Mouse (Mus musculus): ENCODE results near the gene Pla2g1b. TPM values are rescaled to one million over a fixed set of nuclear protein-coding genes. Genes with fewer than 3 reads are reported as not detected.
"Not testable (repeated sequence)": the region's sequence is repeated elsewhere in the genome, so short reads cannot be mapped to it uniquely, and the experiment has no call there.

Pla2g1b gene
- total RNA-seq, 2 experiments from 2014 or later, result not detected

DNA sequence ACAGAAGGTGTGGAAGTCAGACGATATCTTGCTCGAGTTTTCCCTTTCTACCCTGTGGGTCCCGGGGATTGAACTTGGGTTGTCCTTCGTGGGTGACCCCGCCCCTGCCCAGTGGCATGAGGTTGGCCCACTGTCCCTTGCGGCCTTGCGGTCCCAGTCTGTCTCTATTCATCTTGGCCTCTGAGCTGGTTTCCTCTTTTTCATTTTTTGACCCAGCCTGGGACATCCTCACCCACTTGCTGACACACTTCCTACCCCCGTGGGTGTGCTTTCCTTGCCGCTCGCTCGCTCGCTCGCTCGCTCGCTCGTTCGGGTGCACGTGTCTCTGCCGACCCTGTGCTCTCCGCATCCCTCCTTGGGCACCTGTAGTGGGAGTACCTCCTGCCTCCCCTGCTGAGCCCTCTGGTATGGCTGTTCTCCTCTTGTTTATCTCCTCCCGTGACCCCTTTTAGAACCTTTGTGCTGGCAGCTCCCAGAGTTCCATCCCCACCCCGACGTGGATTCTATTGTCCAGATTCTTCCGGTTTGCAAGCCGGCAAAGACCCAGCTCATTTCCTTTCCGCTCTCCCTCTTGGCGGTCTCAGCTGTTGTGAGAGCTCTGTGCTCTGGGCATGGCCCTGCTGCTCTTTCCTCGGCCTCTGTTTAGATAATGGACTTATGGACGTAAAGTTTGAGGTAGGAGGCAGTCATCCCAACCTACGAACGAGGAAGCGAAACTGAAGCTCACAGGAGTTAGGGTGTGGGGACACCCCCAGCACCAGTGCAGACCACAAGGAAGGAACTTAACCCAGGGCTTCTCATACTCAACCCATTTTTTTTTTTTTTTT is 50.2 kb downstream of the Pla2g1b start:
- peak; percentile 59 for DNase-seq
- TF ChIP-seq CTCF (IDR thresholded peaks at IDR 0.05), result no peak
- intact Hi-C loops (cut with DNase I), result no loop called here
- H3K27ac ChIP-seq, result peak overlapping the region; percentile 90
- H3K4me3 ChIP-seq, result peak overlapping the region; percentile 58

DNA sequence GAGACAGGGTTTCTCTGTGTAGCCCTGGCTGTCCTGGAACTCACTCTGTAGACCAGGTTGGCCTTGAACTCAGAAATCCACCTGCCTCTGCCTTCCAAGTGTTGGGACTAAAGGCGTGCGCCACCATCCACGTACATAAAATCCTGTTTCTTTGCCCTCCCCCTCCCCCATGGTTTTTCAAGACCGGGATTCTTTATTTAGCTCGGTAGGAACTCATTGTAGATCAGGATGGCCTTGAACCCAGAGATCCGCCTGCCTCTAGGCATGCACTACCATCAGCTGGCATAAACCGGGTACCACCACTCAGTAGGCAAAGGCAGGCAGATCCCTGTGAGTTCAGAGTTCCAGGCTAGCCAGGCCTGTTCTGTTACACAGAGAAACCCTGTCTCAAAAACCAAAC is 50.8 kb downstream of the Pla2g1b start:
- no peak for DNase-seq
- peak overlapping the region; percentile 90 for H3K27ac ChIP-seq
- TF ChIP-seq CTCF (IDR thresholded peaks at IDR 0.05), result no peak
- H3K4me3 ChIP-seq, result peak overlapping the region; percentile 58
- intact Hi-C loops (cut with DNase I), result no loop called here

DNA sequence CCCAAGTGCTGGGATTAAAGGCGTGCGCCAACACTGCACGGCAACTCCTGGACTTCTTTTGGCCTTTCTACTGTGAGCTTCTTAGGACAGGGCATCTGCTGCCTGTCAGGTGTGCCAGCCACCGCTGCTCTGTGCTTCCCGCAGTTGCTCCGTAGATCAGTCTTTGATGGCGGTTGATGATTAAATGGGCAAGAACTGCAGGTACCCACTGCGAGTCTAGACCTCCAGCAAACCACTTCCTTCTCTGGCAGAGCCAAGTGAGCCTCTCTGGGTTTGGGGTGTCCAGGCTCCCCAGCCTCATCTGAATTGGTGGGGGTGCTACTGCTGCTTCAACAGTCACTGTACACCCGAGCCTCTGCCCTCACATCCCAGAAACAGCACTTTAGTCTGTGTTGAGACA is 51.4 kb downstream of the Pla2g1b start:
- no peak overlapping the region for H3K4me3 ChIP-seq
- intact Hi-C loops (cut with DNase I), result no loop called here
- DNase-seq, result no peak
- TF ChIP-seq CTCF (IDR thresholded peaks at IDR 0.05), result no peak
- peak overlapping the region; percentile 90 for H3K27ac ChIP-seq

DNA sequence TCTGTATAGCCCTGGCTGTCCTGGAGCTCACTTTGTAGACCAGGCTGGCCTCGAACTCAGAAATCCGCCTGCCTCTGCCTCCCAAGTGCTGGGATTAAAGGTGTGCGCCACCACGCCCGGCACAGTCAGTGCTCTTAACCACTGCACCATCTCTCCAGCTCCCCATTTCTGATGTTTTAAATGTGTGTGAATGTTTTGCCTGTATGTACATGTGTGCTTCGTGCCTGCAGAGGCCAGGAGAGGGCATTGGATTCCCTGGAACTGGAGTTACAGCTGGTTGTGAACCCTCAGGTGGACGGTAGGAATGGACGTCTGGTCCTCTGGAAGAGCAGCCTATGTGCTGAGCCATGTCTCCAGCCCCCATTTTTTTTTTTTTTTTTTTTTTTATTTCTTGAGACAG is 52.2 kb downstream of the Pla2g1b start:
- 0 out of 2 replicates have a peak overlapping the region, but pooled peaks have one; percentile 13 for H3K27ac ChIP-seq
- intact Hi-C loops (cut with DNase I); DNase-seq; H3K4me3 ChIP-seq: not testable (repeated sequence)

DNA sequence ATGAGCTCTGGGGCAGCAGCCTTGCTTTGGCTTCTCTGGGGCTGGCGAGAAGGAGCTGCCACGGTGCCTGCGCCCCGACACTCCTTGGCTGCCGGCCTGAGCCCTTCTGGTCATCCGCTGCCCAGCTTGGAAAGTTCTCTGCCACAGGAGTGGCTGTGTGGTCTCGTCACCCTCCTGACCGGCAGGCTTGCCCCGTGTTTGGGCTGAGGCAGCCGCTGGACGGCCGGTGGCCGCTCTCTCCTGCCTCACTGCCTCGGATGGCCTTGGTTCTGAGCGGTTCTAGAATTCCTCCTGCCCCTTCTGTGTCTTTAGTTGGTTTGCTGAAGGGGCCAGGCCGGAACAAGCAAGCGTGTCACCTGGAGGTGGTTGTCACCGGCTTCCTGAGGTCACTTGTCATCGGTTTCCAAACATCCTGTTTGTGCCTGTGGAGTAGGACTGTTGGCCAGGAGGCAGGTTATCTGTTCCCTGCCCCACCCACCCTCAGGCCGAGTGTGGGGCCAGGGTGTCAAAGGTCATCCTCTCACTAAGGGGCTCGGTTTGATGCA is 54.3 kb downstream of the Pla2g1b start:
- peak overlapping the region; percentile 57 for H3K4me3 ChIP-seq
- intact Hi-C loops (cut with DNase I), result no loop called here
- peak overlapping the region; percentile 92 for H3K27ac ChIP-seq
- TF ChIP-seq CTCF (IDR thresholded peaks at IDR 0.05), result no peak
- DNase-seq, result peak; percentile 76

DNA sequence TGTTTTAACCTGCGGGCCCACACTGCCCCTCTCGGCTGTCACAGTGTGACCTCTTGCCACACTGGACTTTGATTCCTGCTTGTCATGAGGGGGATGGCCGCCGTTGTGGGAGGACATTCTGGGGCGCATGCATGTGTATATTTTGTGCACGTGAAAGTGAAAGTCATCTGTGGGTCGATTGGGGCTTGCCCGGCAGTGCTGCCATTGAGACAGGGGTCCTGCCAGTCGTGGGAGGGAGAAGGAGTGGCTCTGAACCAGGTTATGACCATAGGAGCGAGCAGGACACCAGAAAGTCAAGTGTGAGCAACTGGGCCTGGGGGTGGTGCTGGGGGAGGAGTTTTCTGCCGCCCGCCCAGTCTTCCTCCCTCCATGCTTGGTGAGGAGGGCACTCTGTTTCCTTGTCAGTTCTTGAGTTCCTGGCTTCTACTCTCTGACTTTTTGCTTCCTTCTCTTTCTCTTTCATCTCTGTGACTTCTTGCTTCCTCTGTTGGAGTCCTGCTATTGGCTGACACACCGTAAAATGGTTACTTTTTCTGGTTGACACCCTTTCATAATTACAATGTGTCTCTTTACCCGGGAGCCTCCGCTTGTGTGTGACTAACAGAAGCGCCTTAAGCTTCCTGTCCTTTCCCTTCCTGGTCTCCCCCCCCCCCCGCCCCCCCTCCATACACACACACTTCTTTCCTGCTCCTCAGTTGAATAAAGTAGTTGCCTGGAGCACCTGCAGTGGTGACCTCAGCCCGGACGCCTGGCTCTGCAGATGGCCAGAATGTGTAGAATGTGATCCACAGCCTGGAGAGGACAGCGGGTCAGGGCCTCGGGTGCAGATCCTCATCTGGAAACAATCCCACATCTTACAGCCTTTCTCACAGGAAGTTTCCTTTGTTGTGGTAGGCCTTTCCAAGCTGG is 55.7 kb downstream of the Pla2g1b start:
- Histone ChIP-seq H3K4me3 (peak overlapping the region; percentile 57), H3K27ac (peak overlapping the region; percentile 92)
- TF ChIP-seq CTCF (IDR thresholded peaks at IDR 0.05), result no peak
- peak; percentile 72 for DNase-seq
- intact Hi-C loops (cut with DNase I), result no loop called here

DNA sequence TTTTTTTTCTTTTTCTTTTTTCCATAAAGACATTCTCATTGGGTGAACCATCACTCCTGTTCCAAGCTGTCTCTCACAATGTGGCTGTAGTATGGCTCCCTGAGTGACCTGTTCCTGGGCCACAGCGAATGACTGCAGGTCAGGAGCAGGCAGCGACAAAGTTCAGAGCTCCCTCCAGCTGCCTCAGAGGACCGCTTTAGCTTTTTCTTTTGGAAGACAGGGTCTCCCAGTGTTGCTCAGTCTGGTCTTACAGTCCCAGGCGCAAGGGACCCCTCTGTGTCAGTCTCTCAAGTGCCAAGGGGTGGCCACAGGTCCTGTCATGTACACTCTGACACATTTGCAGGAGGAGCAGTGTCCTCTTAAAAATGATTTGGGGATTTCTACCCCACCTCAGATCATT is 56.5 kb downstream of the Pla2g1b start:
- peak; percentile 13 for DNase-seq
- Histone ChIP-seq H3K27ac (peak overlapping the region; percentile 92), H3K4me3 (peak overlapping the region; percentile 57)
- intact Hi-C loops (cut with DNase I), result no loop called here
- no peak for TF ChIP-seq CTCF (IDR thresholded peaks at IDR 0.05)

DNA sequence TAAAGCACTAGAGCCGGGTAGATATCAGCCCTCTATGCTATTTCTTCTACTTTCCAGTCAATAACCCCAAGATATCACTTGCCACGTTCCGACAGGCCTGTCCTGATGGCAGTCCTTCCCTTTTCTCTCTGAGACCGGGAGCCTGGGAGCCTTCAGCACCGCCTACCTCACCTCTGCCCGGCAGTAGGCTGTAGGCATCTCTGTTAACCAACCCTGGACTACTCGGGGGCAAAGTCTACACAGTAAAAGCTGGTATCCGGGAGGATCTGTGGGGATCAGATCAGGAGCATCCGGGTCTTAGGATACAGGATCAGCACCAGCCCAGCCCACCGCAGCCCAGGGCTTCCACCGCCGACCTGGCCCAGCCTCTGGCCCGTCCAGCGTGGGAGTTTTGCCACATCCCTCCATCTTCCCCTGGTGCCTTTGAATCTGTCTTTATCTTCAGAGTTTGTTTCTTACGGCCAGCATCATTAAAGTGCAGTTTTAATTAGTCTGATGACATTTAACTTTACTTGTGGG is 57.0 kb downstream of the Pla2g1b start:
- Histone ChIP-seq H3K4me3 (peak overlapping the region; percentile 57), H3K27ac (peak overlapping the region; percentile 92)
- peak; percentile 18 for DNase-seq
- intact Hi-C loops (cut with DNase I), result no loop called here
- no peak for TF ChIP-seq CTCF (IDR thresholded peaks at IDR 0.05)

DNA sequence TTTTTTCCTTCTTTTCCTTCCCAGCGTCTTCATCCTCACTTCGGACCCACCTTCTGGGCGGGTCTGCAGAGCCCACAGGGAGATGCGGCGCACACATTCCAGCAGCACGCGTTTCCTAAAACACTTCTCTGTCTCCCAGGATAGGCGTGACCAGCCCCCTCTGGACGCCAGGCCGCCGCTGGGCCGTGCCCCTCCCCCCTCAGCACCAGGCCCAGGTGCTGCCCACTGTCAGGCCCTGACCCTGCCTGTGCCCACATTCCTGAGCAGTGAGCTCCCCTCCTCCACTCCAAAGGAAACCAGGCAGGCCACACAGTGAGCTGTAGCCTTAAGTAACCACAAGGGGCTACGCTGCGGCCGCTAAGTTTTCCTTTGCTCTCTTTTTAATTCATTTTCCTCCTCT is 57.9 kb downstream of the Pla2g1b start:
- peak; percentile 59 for DNase-seq
- intact Hi-C loops (cut with DNase I), result no loop called here
- peak; percentile 25; the same call in 1 of the 2 replicates for TF ChIP-seq CTCF (IDR thresholded peaks at IDR 0.05)
- H3K27ac ChIP-seq, result peak overlapping the region; percentile 92
- H3K4me3 ChIP-seq, result peak overlapping the region; percentile 39

Other genes starting within 250 kb of the Pla2g1b start
- gene Pop5, start 230.4 kb upstream of the Pla2g1b start, total RNA-seq (2021), result 10 to 100 TPM; 27.8 to 51.7 TPM
- 100 to 1,000 TPM; 269 to 274 TPM for gene Rnf10, start 193.4 kb upstream of the Pla2g1b start, total RNA-seq (2021)
- 100 to 1,000 TPM in 1 of 2 experiments, 10 to 100 TPM in 1; 63.8 to 112 TPM for gene Coq5, start 186.6 kb upstream of the Pla2g1b start, total RNA-seq (2021)
- 100 to 1,000 TPM in 1 of 2 experiments, 10 to 100 TPM in 1; 48.4 to 115 TPM for gene Dynll1, start 165.3 kb upstream of the Pla2g1b start, total RNA-seq (2021)
- 10 to 100 TPM in 1 of 2 experiments, 1 to 10 TPM in 1; 9.3 to 12.1 TPM for gene Srsf9, start 139.1 kb upstream of the Pla2g1b start, total RNA-seq (2021)
- gene Gatc, start 125.1 kb upstream of the Pla2g1b start, total RNA-seq (2021), result 10 to 100 TPM; 22.2 to 28.0 TPM
- 10 to 100 TPM; 19.1 to 20.3 TPM for gene Triap1, start 125.0 kb upstream of the Pla2g1b start, total RNA-seq (2021)
- gene Cox6a1, start 117.3 kb upstream of the Pla2g1b start, total RNA-seq (2021), result 10 to 100 TPM; 38.7 to 60.9 TPM
- gene Msi1, start 36.7 kb upstream of the Pla2g1b start, total RNA-seq (2021), result under 1 TPM in 1 of 2 experiments, not detected in 1; 0.61 TPM
- 10 to 100 TPM; 10.9 to 17.3 TPM for gene Sirt4, start 18.5 kb downstream of the Pla2g1b start, total RNA-seq (2021)
- gene Pxn, start 40.4 kb downstream of the Pla2g1b start, total RNA-seq (2021), result 10 to 100 TPM; 79.2 to 95.2 TPM
- 100 to 1,000 TPM; 567 to 689 TPM for gene Rplp0, start 93.2 kb downstream of the Pla2g1b start, total RNA-seq (2021)
- gene Gcn1l1, start 99.0 kb downstream of the Pla2g1b start, total RNA-seq (2021), result 10 to 100 TPM; 31.3 to 31.9 TPM
- gene Rab35, start 165.6 kb downstream of the Pla2g1b start, total RNA-seq (2021), result 10 to 100 TPM; 38.5 to 39.6 TPM

Measured in gastrocnemius, adult 2 months (tissue).